Mouse (Mus musculus): ENCODE data around the gene Zfp995.
"Not testable (repeated sequence)": the region's sequence is repeated elsewhere in the genome, so short reads cannot be mapped to it uniquely, and the experiment has no call there.

Gene Zfp995

GRCm38 (mm10) chr17:21909456-21910052 is at the start of gene Zfp995:
Gene Zfp995 (minus strand): TSS chr17:21909926.
- peak; percentile 69 to 86 for DNase-seq

GRCm38 (mm10) chr17:21909039-21909438 is 687 bp downstream of the Zfp995 start:
- DNase-seq: no peak

- DNase-seq: no peak
These were observed 38.5 kb downstream of the Zfp995 start for GRCm38 (mm10) chr17:21871256-21871655.

- not testable (repeated sequence) for DNase-seq
These were observed 63.5 kb downstream of the Zfp995 start for GRCm38 (mm10) chr17:21846322-21846582.

GRCm38 (mm10) chr17:21845545-21846321 is 64.0 kb downstream of the Zfp995 start, which contains the start of gene Zfp820:
Gene Zfp820 (minus strand): TSS chr17:21845772.
- DNase-seq: peak; percentile 71 to 81

- no peak for DNase-seq
These were observed 71.2 kb downstream of the Zfp995 start for GRCm38 (mm10) chr17:21838510-21838909.

Measured in kidney, postnatal 25 days (tissue).